Mouse (Mus musculus): ENCODE data around the gene Gm765. TPM values are rescaled to one million over a fixed set of nuclear protein-coding genes. Genes with fewer than 3 reads are reported as not detected.

The Gm765 gene
- total and polyA plus RNA-seq, 2 experiments from 2014 or later = 0.10 TPM; not detected in 1

- WGBS = 87% methylated on average over 3 of the region's 3 CpGs
- ATAC-seq (ENCODE audit: low FRiP score) = no peak
- H3K4me3 ChIP-seq (ENCODE audit: low read depth, low read length) = no peak overlapping the region
- DNase-seq (ENCODE audit: low spot score) = no peak
- H3K9ac ChIP-seq (replicated peaks; ENCODE audit: low read length, poor library complexity, severe bottlenecking) = no peak overlapping the region
- TF ChIP-seq CTCF (IDR thresholded peaks at IDR 0.05) = no peak
- no peak overlapping the region for H3K27ac ChIP-seq (ENCODE audit: low read depth, low read length)
- H3K4me1 ChIP-seq (ENCODE audit: insufficient read depth, low read length) = no peaks in the 10 kb centered on the region
- H3K27me3 ChIP-seq (ENCODE audit: insufficient read depth, low read length) = no peaks in the 10 kb centered on the region
- no peaks in the 10 kb centered on the region for H3K9me3 ChIP-seq (ENCODE audit: low read length)
- H3K36me3 ChIP-seq (ENCODE audit: insufficient read depth, low read length) = no peaks in the 10 kb centered on the region
- H3K4me2 ChIP-seq (ENCODE audit: low read depth, low read length, poor library complexity, severe bottlenecking) = no peak overlapping the region
Observed at GRCm38 (mm10) chr6:98353285-98353684, 10.7 kb upstream of the Gm765 start.

GRCm38 (mm10) chr6:98332714-98333113, 9.8 kb downstream of the Gm765 start:
- no peak for TF ChIP-seq CTCF (IDR thresholded peaks at IDR 0.05)
- no peaks in the 10 kb centered on the region for H3K27me3 ChIP-seq (ENCODE audit: insufficient read depth, low read length)
- H3K36me3 ChIP-seq (ENCODE audit: insufficient read depth, low read length) = no peaks in the 10 kb centered on the region
- ATAC-seq (ENCODE audit: low FRiP score) (no peak), DNase-seq (ENCODE audit: low spot score) (no peak)
- H3K4me1 ChIP-seq (ENCODE audit: insufficient read depth, low read length) = no peaks in the 10 kb centered on the region
- WGBS = 96% methylated on average over 2 of the region's 2 CpGs
- H3K9me3 ChIP-seq (ENCODE audit: low read length) = no peaks in the 10 kb centered on the region
- no peak overlapping the region for H3K4me2 ChIP-seq (ENCODE audit: low read depth, low read length, poor library complexity, severe bottlenecking)
- no peak overlapping the region for H3K27ac ChIP-seq (ENCODE audit: low read depth, low read length)
- H3K4me3 ChIP-seq (ENCODE audit: low read depth, low read length) = no peak overlapping the region
- H3K9ac ChIP-seq (replicated peaks; ENCODE audit: low read length, poor library complexity, severe bottlenecking) = no peak overlapping the region

DNA sequence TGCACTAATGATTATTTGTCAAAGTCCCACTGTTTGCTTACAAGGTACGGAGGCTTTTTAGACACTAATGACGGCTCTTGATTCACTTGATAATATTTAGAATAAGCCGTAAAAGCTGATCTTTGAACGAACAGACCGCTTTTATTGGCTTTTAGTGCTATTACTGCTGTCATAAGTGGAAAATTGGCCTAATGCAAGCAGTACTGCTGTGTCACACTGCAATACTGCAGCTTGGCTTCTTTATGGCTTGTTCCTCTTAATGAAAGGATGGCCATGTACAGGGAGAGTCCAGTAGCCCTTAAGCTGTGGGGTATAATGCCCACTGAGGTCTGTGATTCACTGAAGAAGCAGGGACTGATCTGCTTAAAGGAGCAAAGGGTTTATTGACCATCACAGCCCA, 30.9 kb downstream of the Gm765 start:
- TF ChIP-seq CTCF (IDR thresholded peaks at IDR 0.05) = no peak
- Histone ChIP-seq H3K36me3 (ENCODE audit: insufficient read depth, low read length) (no peaks in the 10 kb centered on the region), H3K27ac (ENCODE audit: low read depth, low read length) (no peak overlapping the region), H3K4me1 (ENCODE audit: insufficient read depth, low read length) (no peaks in the 10 kb centered on the region), H3K9ac (replicated peaks; ENCODE audit: low read length, poor library complexity, severe bottlenecking) (no peak overlapping the region), H3K9me3 (ENCODE audit: low read length) (no peaks in the 10 kb centered on the region), H3K27me3 (ENCODE audit: insufficient read depth, low read length) (no peaks in the 10 kb centered on the region), H3K4me2 (ENCODE audit: low read depth, low read length, poor library complexity, severe bottlenecking) (no peak overlapping the region), H3K4me3 (ENCODE audit: low read depth, low read length) (no peak overlapping the region)
- DNase-seq (ENCODE audit: low spot score) (no peak), ATAC-seq (ENCODE audit: low FRiP score) (no peak)
- 91% methylated on average over 5 of the region's 5 CpGs for WGBS

DNA sequence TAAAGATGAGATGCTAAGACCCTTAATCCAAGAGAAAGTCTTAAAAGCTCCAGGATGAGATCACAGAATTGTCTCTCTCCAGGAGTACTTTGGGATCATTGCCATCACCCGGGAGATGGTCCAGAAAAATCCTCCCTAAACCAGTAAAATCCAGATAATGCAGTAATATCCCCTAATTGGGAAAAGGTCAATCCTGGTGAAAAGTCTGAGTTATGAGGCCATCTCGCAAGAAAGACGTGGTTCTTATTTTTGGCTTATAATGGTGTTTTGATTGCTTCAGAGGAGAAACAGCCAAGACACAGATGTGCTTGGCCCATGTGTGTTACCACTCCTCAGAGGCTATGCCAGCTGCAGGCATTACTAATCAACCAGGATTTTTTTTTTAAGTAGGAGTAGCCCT, 34.9 kb downstream of the Gm765 start:
- Histone ChIP-seq H3K9ac (replicated peaks; ENCODE audit: low read length, poor library complexity, severe bottlenecking) (no peak overlapping the region), H3K4me1 (ENCODE audit: insufficient read depth, low read length) (no peaks in the 10 kb centered on the region), H3K27me3 (ENCODE audit: insufficient read depth, low read length) (no peaks in the 10 kb centered on the region), H3K36me3 (ENCODE audit: insufficient read depth, low read length) (no peaks in the 10 kb centered on the region), H3K4me2 (ENCODE audit: low read depth, low read length, poor library complexity, severe bottlenecking) (no peak overlapping the region), H3K27ac (ENCODE audit: low read depth, low read length) (no peak overlapping the region), H3K9me3 (ENCODE audit: low read length) (no peaks in the 10 kb centered on the region), H3K4me3 (ENCODE audit: low read depth, low read length) (no peak overlapping the region)
- no peak for TF ChIP-seq CTCF (IDR thresholded peaks at IDR 0.05)
- no peak for DNase-seq (ENCODE audit: low spot score)
- no peak for ATAC-seq (ENCODE audit: low FRiP score)
- 63% methylated on average over 3 of the region's 3 CpGs for WGBS

DNA sequence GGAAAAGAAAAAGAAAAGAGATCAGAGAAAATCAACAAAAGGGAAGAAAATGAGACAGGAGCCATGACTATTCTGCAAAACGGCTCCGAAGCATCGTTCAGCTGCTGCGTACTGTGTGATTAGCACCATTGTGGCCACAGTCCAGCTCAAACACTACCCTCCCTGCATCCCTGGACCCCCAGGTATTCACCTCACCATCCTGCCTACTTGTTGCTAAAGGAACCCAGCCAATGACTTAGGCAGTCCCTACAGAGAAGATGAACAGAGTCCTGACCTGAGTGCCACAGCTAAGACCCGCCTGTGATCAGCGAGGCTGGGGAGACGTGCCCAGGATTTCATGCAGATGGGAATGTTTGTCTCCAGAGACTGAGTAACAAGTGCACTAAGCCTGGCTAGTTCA, 35.4 kb downstream of the Gm765 start:
- H3K4me3 ChIP-seq (ENCODE audit: low read depth, low read length) = no peak overlapping the region
- no peak for TF ChIP-seq CTCF (IDR thresholded peaks at IDR 0.05)
- H3K9me3 ChIP-seq (ENCODE audit: low read length) = no peaks in the 10 kb centered on the region
- no peak overlapping the region for H3K4me2 ChIP-seq (ENCODE audit: low read depth, low read length, poor library complexity, severe bottlenecking)
- no peaks in the 10 kb centered on the region for H3K36me3 ChIP-seq (ENCODE audit: insufficient read depth, low read length)
- no peaks in the 10 kb centered on the region for H3K4me1 ChIP-seq (ENCODE audit: insufficient read depth, low read length)
- ATAC-seq (ENCODE audit: low FRiP score) (no peak), DNase-seq (ENCODE audit: low spot score) (no peak)
- H3K9ac ChIP-seq (replicated peaks; ENCODE audit: low read length, poor library complexity, severe bottlenecking) = no peak overlapping the region
- 71% methylated on average over 7 of the region's 7 CpGs for WGBS
- no peaks in the 10 kb centered on the region for H3K27me3 ChIP-seq (ENCODE audit: insufficient read depth, low read length)
- no peak overlapping the region for H3K27ac ChIP-seq (ENCODE audit: low read depth, low read length)

- 85% methylated on average over 5 of the region's 5 CpGs for WGBS
- ATAC-seq (ENCODE audit: low FRiP score) = no peak
Observed at GRCm38 (mm10) chr6:98292064-98292463, 50.5 kb downstream of the Gm765 start.

More at GRCm38 (mm10) chr6:98292064-98292463, 50.5 kb downstream of the Gm765 start:
- H3K9ac ChIP-seq (replicated peaks; ENCODE audit: low read length, poor library complexity, severe bottlenecking) = no peak overlapping the region
- no peak overlapping the region for H3K4me2 ChIP-seq (ENCODE audit: low read depth, low read length, poor library complexity, severe bottlenecking)
- H3K27me3 ChIP-seq (ENCODE audit: insufficient read depth, low read length) = no peaks in the 10 kb centered on the region
- no peaks in the 10 kb centered on the region for H3K36me3 ChIP-seq (ENCODE audit: insufficient read depth, low read length)
- DNase-seq (ENCODE audit: low spot score) = no peak
- TF ChIP-seq CTCF (IDR thresholded peaks at IDR 0.05) = no peak
- no peak overlapping the region for H3K27ac ChIP-seq (ENCODE audit: low read depth, low read length)
- H3K9me3 ChIP-seq (ENCODE audit: low read length) = no peaks in the 10 kb centered on the region
- H3K4me3 ChIP-seq (ENCODE audit: low read depth, low read length) = no peak overlapping the region
- H3K4me1 ChIP-seq (ENCODE audit: insufficient read depth, low read length) = no peaks in the 10 kb centered on the region

Data from midbrain, postnatal 0 days (tissue).